Mouse (Mus musculus): ENCODE data around the gene Pbx1.

The Pbx1 gene

DNA sequence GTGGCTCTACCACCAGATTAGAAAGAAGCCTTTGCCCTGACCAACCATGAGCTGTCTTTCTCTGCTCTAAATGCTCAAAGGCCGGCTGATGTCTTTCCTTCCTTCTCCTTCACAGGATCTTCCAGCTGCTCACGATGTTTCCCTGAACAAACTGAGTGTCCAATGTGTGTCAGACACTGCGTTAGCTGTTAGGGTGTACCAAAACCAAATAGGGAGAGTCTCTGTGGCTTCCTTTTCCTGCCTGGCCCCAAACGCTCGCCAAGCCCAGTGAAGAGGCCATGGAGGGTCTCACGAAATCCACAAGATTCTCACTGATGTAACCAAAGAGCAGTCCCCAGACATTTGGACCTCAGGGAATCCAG, 47.5 kb downstream of the Pbx1 start:
- no peak for DNase-seq (ENCODE audit: extremely low read depth, low read depth)

DNA sequence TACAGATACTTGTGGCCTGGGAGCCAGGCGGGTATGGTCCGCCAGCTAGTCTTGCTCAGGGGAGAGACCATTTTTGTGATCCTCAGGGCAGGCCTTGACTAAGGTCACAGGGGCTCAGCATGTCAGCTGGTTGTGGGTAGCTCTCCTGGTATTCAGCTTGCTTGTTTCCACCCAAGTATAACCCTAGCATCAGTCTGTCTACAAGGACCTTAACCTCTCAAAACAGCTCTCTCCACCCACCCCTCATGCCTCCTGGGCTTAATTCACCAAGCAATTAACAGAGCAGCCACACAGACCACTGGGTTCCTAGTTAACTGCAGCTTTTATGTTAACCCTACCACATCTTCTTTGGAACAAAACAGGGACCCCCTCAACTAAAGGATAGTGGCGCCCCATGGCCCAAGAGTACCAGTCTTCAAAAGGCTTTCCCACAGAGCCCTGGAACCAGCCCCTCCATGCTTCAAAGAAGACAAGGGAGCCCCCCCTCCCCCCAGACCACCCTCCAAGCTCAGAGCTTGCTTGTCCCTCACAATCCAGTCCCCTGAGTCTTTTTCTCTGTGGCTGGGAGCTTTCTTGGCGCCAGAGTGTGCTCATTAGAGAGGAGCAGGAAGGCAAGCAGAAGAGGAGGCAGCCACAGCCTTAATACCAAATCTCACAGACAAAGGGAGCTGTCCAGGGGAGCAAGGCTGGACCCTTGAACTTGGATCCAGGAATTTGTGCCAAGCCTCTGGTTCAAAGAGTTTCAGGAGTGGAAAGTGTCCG, 48.1 kb downstream of the Pbx1 start:
- DNase-seq (ENCODE audit: extremely low read depth, low read depth) = no peak

DNA sequence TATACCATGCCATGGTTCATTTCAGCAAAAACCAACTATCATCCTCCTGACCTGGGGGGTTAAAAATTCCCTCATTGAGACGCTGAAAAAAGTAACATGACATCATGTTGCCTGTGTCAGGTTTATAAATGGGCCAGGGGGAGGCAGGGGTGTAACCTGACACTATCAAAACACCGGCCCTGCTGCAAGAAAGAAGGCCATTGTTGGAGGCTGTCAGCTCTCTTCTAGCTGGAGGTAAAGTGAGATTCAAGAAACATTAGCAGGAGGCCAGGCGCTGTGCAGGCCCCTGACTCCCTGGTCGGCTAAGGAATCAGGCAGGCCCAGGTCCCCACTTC, 49.3 kb downstream of the Pbx1 start:
- DNase-seq (ENCODE audit: extremely low read depth, low read depth) = no peak

DNA sequence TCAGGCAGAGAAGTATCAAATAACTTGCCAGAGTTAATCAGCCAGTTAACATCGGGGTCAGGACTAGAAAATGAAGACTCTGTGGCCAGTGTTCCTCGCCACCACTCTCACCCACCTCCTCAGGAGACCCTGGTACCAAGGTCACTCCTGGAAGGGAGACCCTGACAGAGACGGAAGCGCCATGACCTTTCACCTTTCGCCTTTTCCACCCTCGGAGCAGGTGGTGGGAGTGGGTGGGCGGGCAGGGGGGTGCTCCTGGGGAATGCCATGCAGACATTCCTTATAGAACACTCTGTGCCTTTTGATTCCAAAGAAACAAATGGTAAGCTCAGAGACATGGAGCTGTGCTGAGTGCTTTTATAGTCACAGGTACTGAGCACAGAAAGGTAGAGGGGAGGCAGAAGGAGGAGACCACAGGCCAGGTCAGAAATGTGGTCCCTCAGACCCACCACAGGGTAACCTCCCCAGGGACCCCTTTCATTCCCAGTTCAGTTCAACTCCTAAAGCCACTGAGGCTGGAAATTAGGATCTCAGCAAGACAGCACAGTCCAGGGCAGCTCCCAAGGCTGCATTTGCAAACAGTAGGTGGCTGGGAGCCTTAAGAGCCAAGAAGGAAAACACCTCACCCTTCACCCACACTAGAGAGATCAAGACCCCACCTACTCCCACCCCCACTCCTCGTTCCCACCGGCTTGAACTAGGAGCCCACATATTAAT, 49.8 kb downstream of the Pbx1 start:
- DNase-seq (ENCODE audit: extremely low read depth, low read depth) = no peak

DNA sequence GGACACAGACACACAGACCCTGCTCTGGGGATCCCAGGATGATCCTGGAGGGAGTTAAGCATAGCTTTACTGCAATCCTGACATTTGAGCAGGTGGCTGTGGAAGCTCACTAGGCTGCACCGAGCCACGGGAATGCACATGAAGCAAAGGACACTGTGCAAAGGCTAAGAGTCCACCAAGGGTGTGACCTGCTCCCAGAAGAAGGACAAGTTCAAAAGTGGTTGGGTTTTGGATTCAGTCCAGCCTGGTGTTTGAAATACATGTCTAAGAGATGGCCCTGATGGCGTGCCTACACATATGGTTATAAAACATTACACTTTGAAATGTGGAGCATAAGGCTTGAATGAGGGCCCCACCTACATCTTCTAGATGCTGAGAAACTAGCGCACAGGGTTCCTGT, 50.6 kb downstream of the Pbx1 start:
- no peak for DNase-seq (ENCODE audit: extremely low read depth, low read depth)

DNA sequence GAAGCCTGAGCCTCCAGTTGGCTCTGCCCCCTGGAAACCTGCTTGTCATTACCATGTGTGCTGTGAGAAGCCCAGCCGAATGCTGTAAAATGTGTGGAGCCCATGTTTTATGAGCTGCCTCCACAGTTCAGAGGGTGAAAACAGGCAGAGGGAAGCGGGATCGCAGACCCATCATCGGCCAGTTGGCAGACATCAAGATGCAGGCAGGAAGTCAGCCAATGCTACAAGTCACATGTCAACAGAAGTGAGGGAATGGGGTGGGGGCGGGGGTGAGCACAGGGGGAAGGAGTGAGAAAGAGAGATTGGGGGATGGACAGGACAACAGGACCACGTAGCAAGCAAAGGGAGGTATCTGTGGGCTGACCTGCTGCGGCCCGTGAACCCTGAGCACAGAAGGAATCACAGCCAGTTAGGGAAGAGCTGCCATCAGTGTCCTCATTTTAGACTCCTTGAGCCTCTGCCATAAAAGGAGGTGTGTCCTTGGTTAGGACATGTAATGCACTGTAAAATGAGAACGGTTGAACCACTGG, 51.8 kb downstream of the Pbx1 start:
- DNase-seq (ENCODE audit: extremely low read depth, low read depth) = no peak

DNA sequence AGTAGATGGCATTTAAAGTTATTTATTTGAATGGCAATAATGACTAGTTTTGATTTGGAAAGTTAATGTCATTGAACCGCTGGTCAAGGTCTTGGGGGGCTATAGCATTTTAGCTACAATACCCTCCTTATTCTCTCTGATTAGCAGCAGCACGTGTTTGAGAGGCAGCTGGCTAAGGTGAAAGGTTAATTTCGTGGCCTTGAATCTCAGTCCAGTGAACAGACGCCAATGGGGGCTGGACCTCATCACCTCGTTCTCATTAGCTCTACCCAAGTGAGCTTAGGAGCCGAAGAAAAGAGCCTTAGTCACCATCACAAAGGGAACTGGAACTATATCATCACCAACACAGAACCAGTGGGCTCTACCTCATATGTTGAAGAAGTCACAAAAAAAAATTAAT, 54.4 kb downstream of the Pbx1 start:
- no peak for DNase-seq (ENCODE audit: extremely low read depth, low read depth)

DNA sequence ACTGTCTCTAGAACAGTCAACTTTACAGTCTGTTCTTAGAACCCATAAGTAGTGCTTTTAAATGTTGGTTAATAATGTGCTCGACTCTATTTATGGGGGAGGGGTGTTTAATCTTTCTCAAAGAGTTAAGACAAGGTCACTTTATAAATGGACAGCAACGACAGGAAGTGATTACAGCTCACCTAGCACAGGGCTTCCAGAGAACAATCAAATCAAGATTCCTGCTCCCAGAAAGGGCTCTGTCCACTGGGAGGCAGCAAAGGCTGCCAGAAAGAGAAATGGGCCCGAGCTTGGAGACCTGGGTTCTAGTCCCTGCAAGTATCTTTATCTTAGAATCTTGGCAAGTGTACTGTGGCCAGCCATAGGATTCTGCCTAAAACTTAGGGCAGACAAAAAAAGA, 55.7 kb downstream of the Pbx1 start:
- DNase-seq (ENCODE audit: extremely low read depth, low read depth) = no peak

DNA sequence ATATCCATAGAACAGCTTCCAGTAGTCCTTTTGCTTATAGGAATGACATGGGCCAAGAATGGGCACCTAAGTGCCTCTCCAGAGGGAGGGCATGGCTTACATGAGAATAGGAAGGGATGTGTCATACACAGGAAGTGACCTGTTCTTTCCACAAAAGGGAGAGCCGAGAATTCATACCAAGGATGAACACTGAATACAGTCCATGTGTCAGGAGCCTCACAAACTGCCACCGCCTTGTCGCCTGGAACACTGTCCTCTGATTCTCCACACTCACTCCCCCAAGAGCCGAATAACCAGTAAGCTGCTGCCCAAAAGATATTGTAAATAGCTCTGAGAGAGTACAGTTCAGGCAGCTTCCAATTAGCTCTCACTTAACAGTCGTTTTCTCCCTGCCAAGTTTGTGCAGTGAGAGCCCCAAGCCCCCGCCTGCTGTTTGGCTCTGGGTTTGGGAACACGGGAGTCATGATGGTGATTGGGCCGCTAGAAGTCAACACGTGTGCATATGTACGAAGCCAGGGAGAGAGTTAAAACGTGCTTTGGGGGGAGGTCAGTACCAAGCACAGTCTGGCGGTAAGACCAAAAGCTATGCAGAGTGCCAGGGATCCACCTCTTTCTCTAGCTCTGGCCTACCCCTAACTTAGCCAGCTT, 57.0 kb downstream of the Pbx1 start:
- no peak for DNase-seq (ENCODE audit: extremely low read depth, low read depth)

DNA sequence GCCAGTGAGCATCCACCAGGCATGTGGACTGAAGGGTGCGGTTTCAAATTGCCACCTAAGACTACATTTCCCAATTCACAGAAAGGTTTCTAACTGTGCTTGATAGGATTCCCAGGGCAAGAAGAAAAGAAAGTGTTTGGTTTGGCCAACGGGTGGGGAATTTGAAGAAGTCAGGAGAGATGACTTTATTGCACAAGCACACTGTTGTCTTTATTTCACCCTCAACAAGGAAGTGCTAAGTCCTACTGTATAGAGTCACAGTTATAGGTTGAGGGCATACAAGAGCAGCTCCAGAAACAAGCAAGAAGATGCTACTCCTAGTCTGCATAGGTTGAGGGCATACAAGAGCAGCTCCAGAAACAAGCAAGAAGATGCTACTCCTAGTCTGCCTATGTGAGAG, 60.0 kb downstream of the Pbx1 start:
- DNase-seq (ENCODE audit: extremely low read depth, low read depth) = no peak

DNA sequence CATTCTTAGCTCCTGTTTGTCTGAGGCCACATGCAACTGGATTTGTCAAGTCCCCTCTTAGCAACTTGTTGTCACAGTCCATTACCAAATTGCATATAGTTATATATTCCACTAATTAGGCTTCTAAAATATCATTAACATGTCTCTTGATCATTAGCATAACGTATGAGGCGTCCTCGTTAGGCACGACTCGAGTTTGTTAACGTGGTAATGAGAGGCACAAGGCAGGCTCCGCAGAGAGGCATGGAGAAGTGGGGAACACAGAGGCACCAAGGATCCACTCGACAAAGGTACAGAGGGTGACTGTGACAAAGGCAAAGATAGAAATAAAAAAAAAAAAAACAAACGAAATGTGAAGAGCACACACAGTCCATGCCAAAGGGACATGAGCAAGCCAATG, 61.1 kb downstream of the Pbx1 start:
- DNase-seq (ENCODE audit: extremely low read depth, low read depth) = no peak

DNA sequence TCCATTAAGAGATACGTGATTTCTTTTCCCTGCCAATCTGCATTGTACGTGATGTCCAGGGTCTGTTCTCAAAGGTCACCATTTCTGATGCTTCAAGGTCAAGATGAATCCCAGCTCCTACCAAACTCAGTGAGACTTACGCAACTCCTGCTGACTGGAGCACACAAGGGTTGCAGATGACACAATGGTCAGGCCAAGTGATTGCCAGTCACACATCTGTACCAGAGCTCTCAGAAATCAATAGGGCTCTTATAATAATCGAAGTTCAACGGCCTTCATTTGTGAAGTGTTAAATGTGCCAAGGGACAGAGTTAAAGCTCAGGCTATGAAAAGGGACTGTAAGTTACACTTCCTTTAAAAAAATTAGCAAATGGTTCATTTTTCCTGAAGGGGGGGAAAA, 65.8 kb downstream of the Pbx1 start:
- DNase-seq (ENCODE audit: extremely low read depth, low read depth) = no peak

DNA sequence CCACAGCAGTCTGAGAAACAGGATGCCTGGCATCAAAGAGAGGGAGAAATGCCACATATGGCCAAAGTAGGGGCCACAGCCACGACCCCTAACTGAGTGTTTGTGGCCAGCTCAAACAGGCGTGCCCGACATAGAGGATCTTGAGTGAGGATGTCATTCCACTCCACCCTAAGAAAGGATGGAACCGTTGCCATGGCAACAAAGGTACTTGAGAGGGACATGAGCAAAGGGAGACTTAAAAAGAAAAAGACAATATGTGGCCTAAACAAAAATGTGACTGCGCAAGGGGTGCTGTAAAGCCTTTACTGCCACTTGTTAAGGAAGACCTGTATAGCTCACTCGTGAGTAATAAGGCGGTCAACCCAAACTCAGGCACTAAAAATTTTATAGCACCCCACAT, 67.7 kb downstream of the Pbx1 start:
- no peak for DNase-seq (ENCODE audit: extremely low read depth, low read depth)

DNA sequence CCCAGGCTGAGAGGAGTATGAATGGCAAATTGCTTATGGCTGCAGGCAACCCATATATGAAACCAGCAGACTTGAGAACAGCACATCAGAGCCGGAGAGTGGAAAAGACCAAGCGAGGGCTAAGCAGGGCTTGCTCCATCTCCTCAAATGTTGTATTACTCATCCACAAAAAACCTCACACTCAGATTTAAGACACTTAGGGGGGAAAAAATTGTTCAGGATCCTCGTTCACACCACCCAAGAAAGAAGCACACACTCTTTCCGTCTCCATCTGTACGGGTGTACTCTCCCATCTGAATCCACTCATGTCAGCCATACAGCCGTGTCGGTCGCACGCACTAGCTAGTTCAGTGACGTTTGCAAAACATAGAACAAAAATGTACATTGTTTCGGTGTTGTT, 69.0 kb downstream of the Pbx1 start:
- DNase-seq (ENCODE audit: extremely low read depth, low read depth) = no peak

DNA sequence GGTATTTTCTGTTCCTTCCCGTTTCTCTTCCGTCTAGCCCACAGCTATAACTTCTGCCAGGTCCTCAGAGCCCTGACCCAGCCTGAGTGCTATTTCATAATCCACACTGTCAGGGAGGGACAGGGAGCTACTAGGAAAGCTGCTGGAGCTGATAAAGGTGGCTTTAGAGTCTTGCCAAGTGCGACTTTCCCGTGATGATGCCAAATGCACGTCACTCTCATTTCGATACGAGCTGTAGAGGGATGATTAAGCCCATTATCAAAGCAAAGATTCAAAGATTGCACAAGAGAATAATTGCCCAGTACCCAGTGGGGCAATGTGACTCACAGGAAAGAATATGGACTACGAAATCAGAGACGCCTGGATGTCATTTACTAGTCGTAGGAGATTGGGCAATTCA, 69.6 kb downstream of the Pbx1 start:
- DNase-seq (ENCODE audit: extremely low read depth, low read depth) = no peak

DNA sequence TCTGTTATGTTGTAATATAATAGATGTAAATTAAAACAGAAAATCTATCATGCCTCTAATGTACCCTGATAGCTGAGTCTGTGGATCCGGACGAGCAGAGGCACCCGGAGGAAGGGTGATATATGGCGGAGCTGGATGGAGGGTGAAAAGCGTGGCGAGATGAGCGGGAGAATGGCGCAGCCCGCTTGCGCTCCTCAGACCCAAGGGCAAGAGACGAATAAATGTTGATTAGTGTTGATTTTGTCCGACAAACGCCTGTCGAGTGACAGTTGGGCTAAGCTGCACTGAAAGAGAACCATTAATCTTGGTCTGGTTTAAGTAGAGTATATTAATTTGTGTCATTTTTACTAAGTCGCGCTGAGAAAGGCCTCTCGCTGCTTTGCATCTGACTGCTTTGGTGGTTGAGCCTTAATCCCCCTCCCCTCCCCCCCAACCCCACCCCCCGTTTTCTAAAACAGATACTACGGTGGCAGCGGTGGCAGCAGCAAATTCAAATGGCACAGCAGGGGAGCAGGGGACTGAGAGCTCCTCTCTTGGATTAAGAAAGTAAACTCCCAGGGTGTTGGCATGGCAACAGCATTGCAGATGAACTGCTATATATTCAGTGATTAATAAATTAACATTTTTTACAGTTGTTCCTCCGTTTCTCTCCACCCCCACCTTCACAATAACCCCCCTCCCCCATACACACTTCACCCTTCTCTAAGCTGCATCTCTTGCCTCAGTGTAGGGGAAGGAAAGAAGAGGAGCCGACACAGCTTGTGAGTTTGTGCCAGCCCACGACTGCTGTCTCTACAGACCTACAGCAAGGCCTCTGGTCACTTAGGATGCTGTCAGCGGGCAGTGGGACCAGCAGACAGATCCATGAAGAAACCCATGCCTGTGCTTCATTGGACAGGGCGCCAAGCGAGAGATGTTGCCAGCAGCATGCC, 74.1 kb downstream of the Pbx1 start:
- no peak for DNase-seq (ENCODE audit: extremely low read depth, low read depth)

DNA sequence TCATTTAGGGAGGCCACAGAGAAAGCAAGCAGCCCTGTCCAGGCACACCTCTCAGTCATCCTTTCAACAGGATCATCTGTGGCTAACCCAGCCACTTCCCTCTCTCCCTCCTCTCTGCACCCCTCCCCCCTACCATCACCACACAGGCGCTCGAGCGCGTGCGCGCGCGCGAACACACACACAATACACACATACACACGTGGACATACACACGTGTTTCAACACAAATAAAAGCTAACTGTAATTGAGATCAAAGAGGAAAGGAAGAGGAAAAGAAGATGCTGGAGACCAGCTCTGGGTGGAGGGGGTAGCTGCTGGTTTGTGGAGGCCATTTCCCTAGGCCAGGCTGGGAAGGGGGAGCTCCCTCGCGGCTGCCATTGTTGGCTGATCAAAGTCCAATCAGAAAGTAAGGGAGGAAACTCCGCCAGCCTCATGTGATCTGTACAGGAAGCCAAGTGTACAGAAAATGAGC, 75.1 kb downstream of the Pbx1 start:
- DNase-seq (ENCODE audit: extremely low read depth, low read depth) = no peak

DNA sequence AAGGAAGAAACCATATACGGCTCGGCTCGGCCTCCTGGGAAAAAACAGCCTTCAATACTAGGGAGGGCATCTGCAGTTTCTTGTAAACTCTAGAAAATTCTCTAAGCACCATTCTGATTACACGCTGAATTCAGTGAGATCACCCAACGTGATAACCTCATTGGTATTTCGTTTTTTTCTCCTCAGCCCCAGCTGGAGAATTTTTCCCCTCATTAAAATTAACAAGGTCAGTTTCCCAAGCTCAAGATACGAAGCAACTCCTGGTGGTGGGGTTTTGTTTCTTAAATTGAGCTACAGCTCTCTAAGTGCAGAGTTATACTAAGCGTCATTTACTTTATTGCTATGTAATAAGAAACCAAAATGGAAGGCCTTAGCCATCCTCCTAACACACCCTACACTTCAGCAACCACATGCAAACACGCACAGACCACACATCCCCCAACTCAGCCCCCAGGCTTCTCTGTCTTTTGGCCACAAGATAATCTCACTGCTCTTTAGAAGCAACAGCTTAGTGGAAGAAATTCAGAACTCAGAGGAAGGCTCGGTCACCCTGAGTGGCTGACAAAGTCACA, 76.0 kb downstream of the Pbx1 start:
- no peak for DNase-seq (ENCODE audit: extremely low read depth, low read depth)

DNA sequence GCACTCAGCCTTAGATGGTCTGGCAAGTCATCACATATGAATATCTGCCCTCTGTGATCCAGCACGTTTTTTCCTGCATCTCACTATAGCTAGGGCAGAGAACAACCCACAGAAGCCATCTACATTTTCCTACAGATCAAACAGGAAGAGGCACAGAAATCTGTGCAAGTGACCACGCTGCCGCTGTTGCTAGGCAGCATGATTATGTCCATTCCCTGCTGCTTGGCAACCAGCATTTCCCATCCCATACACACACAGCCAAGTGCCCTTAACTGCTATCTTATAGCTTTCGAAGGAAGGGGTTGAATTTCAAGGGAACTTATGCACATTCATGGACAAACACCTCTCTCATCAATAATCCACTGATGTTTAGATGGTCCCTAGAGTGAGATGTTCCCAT, 77.1 kb downstream of the Pbx1 start:
- no peak for DNase-seq (ENCODE audit: extremely low read depth, low read depth)

DNA sequence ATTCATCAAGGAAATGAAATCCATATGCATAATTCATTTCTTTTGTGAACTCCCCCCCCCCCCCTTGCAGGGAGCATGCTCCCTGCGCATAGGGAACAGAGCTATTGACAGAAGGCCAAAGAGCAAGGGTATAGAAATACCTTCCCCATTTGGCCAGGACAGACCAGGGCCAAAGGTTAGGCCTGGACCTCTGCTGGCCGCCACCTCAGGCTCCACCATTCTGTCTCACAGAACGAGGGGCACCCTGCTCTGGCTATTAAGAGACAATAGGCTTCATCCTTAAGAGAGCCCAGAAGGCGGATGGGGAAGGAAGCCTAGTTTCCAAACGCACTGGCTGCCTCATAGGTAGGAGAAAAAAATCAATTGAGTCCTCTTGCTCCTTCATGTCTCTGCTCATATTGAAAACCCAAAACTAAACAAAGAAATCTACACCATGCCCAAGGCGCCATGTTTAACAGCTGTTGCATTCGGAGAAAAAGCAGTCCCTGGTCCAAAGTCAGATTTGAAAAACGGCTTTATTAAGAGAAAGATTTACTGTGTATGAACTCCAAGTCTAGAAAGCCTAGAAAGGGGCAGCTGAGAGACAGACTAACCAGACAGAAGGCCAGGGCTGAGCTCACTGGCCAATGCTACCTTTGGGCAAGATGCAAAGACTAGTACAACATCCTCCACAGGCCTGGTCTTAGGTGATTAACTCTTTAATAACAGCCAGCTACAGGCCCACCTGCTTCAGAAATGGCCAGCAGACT, 83.9 kb downstream of the Pbx1 start:
- DNase-seq (ENCODE audit: extremely low read depth, low read depth) = no peak
